Mouse (Mus musculus) neural tube, embryonic 15.5 days (tissue): ENCODE measurements at regions not wholly inside any gene's neighbourhood (a gene's known extent, or its start where the extent isn't known, plus 50 kb on each side); places are given as distances from the start of the nearest gene placed in this dataset.
"Not testable (repeated sequence)": the region's sequence is repeated elsewhere in the genome, so short reads cannot be mapped to it uniquely, and the experiment has no call there.

Experiments used
- ATAC-seq: fragments of 200-750 bp; cut with Nextera tagmentation; 2 replicates; pipeline ENCODE4 v1.8.0; 2017; ENCODE audit warnings: mild to moderate bottlenecking, moderate TSS enrichment, moderate library complexity; ENCODE audit not compliant: low FRiP score
- H3K27ac ChIP-seq: fragments of 300-500 bp; sonication (generic); replicated peaks from 2 replicates; pipeline ENCODE4 v1.5.1; 2015; ENCODE audit warnings: mild to moderate bottlenecking, inconsistent platforms
- H3K27me3 ChIP-seq: fragments of 300-500 bp; sonication (generic); replicated peaks from 2 replicates; pipeline ENCODE4 v1.6.1; 2015; ENCODE audit warnings: inconsistent platforms
- H3K36me3 ChIP-seq: fragments of 300-500 bp; sonication (generic); 2 replicates; pipeline ENCODE4 v1.6.1; 2015; ENCODE audit warnings: inconsistent platforms
- H3K4me1 ChIP-seq: fragments of 300-500 bp; sonication (generic); 2 replicates; pipeline ENCODE4 v1.6.1; 2015; ENCODE audit warnings: inconsistent platforms
- H3K4me2 ChIP-seq: fragments of 300-500 bp; sonication (generic); 2 replicates; pipeline ENCODE4 v1.6.1; 2015; ENCODE audit warnings: inconsistent platforms, mild to moderate bottlenecking, moderate library complexity
- H3K4me3 ChIP-seq: fragments of 300-500 bp; sonication (generic); replicated peaks from 2 replicates; pipeline ENCODE4 v1.5.1; 2015; ENCODE audit warnings: mild to moderate bottlenecking, inconsistent platforms
- H3K9ac ChIP-seq: fragments of 300-500 bp; sonication (generic); replicated peaks from 2 replicates; pipeline ENCODE4 v1.6.1; 2015; ENCODE audit warnings: mild to moderate bottlenecking, inconsistent platforms
- H3K9me3 ChIP-seq: fragments of 300-500 bp; sonication (generic); replicated peaks from 2 replicates; pipeline ENCODE4 v1.6.1; 2016; ENCODE audit warnings: inconsistent platforms
- WGBS: fragments of 180-500 bp; shearing (Covaris S2); methylation state at CpG from one replicate; pipeline ENCODE4 v1.1.7; 2015; ENCODE audit warnings: mixed read lengths; 5-methylcytosine and 5-hydroxymethylcytosine counted together

DNA sequence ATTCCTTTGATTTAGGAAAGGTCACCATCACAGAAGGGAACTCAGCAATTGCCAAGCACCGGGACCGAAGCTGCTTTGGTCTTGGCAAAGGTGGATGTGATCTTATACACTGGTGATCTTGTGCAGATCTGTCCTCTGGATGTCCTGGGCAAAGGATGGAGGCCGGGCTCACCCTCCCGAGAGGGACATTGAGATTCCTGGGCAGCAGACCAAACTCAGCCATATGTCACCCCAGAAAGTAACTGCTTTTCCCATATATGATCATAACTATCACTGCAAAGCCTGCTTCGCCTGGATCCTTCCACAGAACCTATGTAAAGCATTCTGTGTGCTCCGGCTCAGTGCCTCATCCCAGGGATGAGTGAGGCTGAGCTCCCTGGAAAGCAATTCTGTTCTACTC, 96.3 kb upstream of the Pou3f3 start:
- 78% methylated on average over 6 of the region's 6 CpGs for WGBS
- no peak overlapping the region for H3K27ac ChIP-seq
- no peaks in the 10 kb centered on the region for H3K36me3 ChIP-seq
- no peaks in the 10 kb centered on the region for H3K4me1 ChIP-seq
- H3K9me3 ChIP-seq = no peaks in the 10 kb centered on the region
- no peak overlapping the region for H3K4me2 ChIP-seq
- no peak for ATAC-seq
- H3K9ac ChIP-seq = no peak overlapping the region
- no peak overlapping the region for H3K4me3 ChIP-seq
- H3K27me3 ChIP-seq = no peaks in the 10 kb centered on the region

DNA sequence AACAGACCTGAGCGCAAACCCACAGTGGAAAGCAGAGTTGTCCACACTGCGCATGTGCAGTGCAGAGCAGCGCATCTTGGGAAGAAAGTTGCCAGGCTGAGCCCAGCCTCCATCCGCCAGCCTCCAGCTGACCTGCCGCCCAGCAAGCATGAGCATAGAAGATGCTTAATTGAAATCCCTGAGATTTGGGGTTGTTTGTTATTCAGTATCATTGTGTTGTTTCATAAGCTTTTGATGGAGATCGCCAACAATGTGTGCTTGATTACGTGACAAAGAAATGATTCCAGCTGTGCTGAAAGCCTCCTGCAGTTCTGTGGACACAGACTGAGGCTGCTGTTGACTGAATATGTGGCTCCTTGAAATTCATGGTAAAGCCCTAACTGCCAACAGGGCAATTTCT, 89.3 kb upstream of the Pou3f3 start:
- no peak overlapping the region for H3K4me3 ChIP-seq
- no peak overlapping the region for H3K4me2 ChIP-seq
- WGBS = 82% methylated on average over 7 of the region's 7 CpGs
- H3K36me3 ChIP-seq = no peaks in the 10 kb centered on the region
- no peaks in the 10 kb centered on the region for H3K4me1 ChIP-seq
- no peak overlapping the region for H3K27ac ChIP-seq
- ATAC-seq = no peak
- no peaks in the 10 kb centered on the region for H3K27me3 ChIP-seq
- H3K9ac ChIP-seq = no peak overlapping the region
- no peaks in the 10 kb centered on the region for H3K9me3 ChIP-seq

DNA sequence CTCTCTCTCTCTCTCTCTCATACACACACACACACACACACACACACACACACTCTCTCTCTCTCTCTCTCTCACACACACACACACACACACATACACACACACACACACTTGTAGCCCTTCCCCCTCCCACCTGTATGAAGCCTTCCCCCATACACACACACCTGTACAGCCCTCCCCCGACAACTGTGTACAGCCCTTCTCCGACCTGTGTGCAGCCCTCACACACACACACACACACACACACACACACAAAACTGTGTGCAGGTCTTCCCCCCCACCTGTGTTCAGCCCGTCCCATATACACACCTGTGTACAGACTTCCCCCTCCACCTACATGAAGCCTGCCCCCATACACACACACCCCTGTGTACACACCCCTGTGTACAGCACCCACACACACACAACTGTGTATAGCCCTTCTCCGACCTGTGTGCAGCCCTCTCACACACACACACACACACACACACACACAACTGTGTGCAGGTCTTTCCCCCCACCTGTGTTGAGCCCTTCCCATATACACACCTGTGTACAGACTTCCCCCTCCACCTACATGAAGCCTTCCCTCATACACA, 88.0 kb upstream of the Pou3f3 start:
- ATAC-seq = not testable (repeated sequence)

DNA sequence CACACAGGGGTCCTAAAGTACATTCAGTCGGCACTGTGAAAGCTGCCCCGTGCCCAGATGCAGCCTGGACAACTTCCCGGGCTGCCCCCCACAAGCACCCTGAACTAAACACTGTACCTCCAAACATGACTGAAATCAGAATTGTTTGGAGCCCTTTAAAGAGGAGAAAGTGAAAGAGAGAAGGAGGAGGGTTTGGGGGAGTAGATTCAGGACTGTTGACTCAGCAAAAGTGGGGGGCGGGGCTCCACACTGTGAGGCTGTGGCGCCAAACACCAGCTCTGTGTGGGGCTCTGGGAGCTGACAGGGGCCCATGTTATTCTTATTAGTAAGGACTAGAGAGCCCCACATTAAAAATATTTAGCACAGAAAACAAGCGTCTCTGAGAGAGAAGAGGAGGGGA, 71.8 kb upstream of the Pou3f3 start:
- Histone ChIP-seq H3K27ac (no peak overlapping the region), H3K9me3 (no peaks in the 10 kb centered on the region), H3K9ac (no peak overlapping the region), H3K27me3 (no peaks in the 10 kb centered on the region), H3K4me3 (no peak overlapping the region), H3K4me1 (peaks cover 5% of the 10 kb centered on the region), H3K36me3 (no peaks in the 10 kb centered on the region), H3K4me2 (no peak overlapping the region)
- WGBS = 77% methylated on average over 6 of the region's 6 CpGs
- no peak for ATAC-seq

More for the DNA sequence above, 88.0 kb upstream of the Pou3f3 start:
- H3K27me3 ChIP-seq, H3K4me2 ChIP-seq, H3K27ac ChIP-seq, H3K36me3 ChIP-seq, H3K9me3 ChIP-seq, H3K4me1 ChIP-seq, H3K9ac ChIP-seq, H3K4me3 ChIP-seq: not testable (repeated sequence)
- 97% methylated on average over 4 of the region's 4 CpGs for WGBS

DNA sequence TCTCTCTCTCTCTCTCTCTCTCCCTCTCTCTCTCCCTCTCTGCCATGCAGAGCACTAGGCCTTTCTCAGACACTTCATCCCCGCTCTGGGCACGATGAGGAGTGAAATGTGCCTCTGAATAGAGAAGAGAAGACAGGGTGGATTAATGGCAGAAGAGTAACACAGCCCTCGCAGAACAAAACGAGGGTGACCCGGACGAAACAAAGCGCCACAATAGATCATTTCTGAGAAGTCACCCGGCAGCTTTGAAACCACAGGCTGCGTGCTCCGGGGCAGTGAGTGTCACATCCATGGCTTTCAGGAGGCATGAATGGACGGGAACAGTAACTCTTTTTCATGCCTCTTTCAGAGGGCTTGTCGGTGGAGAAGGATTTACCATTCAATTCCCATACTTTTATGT, 66.8 kb upstream of the Pou3f3 start:
- ATAC-seq = peak; percentile 72; the same call in 1 of the 2 replicates
- H3K9me3 ChIP-seq = no peaks in the 10 kb centered on the region
- no peak overlapping the region for H3K9ac ChIP-seq
- H3K27ac ChIP-seq = 0 out of 2 replicates have a peak overlapping the region, but pooled peaks have one; percentile 23
- WGBS = 13% methylated on average over 12 of the region's 12 CpGs
- no peaks in the 10 kb centered on the region for H3K27me3 ChIP-seq
- no peak overlapping the region for H3K4me2 ChIP-seq
- H3K36me3 ChIP-seq = no peaks in the 10 kb centered on the region
- H3K4me3 ChIP-seq = no peak overlapping the region
- H3K4me1 ChIP-seq = peaks cover 14% of the 10 kb centered on the region

DNA sequence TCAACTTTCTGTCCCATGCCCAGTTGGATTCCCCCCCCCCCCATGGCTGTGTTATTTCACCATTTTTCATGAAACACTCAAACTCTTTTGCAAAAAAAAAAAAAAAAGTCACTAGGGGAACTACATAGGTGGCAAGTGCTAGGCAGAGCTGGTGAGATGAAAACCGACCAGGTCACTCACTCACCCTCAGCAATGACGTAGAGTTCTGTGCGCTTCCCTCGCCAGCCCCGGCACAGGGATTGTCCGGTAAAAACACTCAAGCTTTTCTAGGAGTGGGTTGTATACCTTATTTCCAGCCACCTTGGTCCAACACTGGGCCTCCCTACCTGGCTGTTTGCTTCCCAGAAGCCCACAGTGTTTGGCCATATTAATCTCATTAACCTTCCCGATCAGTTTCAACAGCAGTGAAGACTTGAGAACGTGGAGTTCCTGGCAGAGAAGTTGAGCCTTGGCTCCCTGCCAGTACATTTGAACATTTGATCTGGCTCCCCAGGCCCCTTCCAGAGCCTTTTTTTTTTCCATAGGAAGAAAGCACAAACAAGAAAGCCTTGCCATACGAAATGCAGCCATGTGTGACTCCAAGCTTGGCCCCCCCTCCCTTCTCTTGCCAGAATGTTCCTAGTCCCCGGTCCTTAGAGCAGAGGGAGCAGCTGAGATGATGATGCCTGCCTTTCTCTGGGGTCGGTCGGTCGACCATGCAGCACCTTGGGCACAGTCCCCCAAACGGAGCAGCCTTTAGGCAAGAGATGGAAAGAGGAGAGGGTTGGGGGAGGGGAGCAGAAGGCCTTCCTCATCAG, 65.9 kb upstream of the Pou3f3 start:
- peaks cover 14% of the 10 kb centered on the region for H3K4me1 ChIP-seq
- H3K4me2 ChIP-seq = peak overlapping the region; percentile 29
- H3K27ac ChIP-seq = peak overlapping the region; percentile 51; the same call in 1 of the 2 replicates
- H3K9ac ChIP-seq = no peak overlapping the region
- H3K36me3 ChIP-seq = no peaks in the 10 kb centered on the region
- ATAC-seq = 0 out of 2 replicates have a peak, but pooled peaks have one; percentile 49
- no peak overlapping the region for H3K4me3 ChIP-seq
- H3K9me3 ChIP-seq = no peaks in the 10 kb centered on the region
- WGBS = 15% methylated on average over 14 of the region's 14 CpGs
- no peaks in the 10 kb centered on the region for H3K27me3 ChIP-seq

DNA sequence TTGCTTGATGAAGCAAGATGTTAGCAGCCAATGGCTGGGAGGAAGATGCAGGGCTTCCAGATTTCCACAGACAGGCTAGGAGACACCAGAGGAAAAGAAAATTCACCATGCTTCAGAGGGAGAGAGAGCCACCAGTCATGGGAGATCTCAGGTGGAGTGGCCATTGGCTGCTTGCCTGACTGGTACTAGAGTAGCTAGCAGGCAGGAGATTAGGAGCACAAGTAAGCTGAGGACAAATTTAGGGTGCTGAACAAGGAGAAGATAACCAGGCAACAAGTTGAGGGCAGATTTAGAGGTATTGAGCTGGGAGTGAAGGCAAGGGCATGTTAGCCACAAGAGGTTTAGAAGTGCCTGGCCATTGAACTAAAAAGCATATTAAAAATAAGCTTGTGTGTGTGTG, 63.3 kb upstream of the Pou3f3 start:
- no peak overlapping the region for H3K9ac ChIP-seq
- H3K4me1 ChIP-seq = peaks cover 14% of the 10 kb centered on the region
- no peaks in the 10 kb centered on the region for H3K9me3 ChIP-seq
- no peaks in the 10 kb centered on the region for H3K27me3 ChIP-seq
- H3K4me3 ChIP-seq = no peak overlapping the region
- no peak for ATAC-seq
- no peaks in the 10 kb centered on the region for H3K36me3 ChIP-seq
- no peak overlapping the region for H3K4me2 ChIP-seq
- H3K27ac ChIP-seq = no peak overlapping the region

DNA sequence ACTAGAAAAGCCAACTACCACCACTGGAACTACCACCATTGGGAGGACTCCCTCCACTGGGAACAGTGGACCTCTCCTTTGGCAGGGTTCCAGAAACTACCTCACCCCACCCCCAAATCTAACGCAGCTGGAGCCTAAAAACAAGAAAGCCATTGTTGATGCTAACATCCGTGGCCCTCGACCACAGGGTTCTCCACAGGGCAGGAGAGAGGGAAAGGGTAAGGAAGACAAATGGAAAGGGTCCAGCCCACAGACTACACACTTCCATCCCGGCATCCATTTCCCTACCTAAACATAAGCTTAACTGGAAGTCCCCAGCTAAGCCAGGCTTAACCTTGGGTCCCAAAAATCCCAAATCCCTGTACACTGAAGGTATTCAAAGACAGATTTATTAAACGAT, 59.0 kb upstream of the Pou3f3 start:
- ATAC-seq = no peak
- 38% methylated on average over 5 of the region's 5 CpGs for WGBS

More for the DNA sequence above, 59.0 kb upstream of the Pou3f3 start:
- Histone ChIP-seq H3K27me3 (no peaks in the 10 kb centered on the region), H3K9me3 (no peaks in the 10 kb centered on the region), H3K4me3 (no peak overlapping the region), H3K9ac (no peak overlapping the region), H3K36me3 (no peaks in the 10 kb centered on the region), H3K27ac (no peak overlapping the region), H3K4me2 (no peak overlapping the region), H3K4me1 (peaks cover 3% of the 10 kb centered on the region; the same call in 1 of the 2 replicates)
